Mouse (Mus musculus): ENCODE data around the gene Usp34.
"Not testable (repeated sequence)": the region's sequence is repeated elsewhere in the genome, so short reads cannot be mapped to it uniquely, and the experiment has no call there.

The Usp34 gene

GRCm38 (mm10) chr11:23306764-23307565 lies at the start of gene Usp34:
Gene Usp34, plus strand, starts transcription at chr11:23306895.
- DNase-seq: peak; percentile 81 to 93

- no peak for DNase-seq
Measured at GRCm38 (mm10) chr11:23259073-23259472, 47.6 kb upstream of the Usp34 start.

GRCm38 (mm10) chr11:23259481-23259880 lies 47.2 kb upstream of the Usp34 start:
- no peak for DNase-seq

GRCm38 (mm10) chr11:23260186-23260585 lies 46.5 kb upstream of the Usp34 start:
- no peak for DNase-seq

GRCm38 (mm10) chr11:23261490-23261889 lies 45.2 kb upstream of the Usp34 start:
- no peak for DNase-seq

- DNase-seq: no peak
Measured at GRCm38 (mm10) chr11:23264949-23265348, 41.7 kb upstream of the Usp34 start.

- peak; percentile 41 to 46 for DNase-seq
Measured at GRCm38 (mm10) chr11:23271770-23272724, 34.6 kb upstream of the Usp34 start.

- no peak for DNase-seq
Measured at GRCm38 (mm10) chr11:23275780-23276179, 30.9 kb upstream of the Usp34 start.

GRCm38 (mm10) chr11:23284469-23284868 lies 22.2 kb upstream of the Usp34 start:
- no peak for DNase-seq

GRCm38 (mm10) chr11:23288866-23289265 lies 17.8 kb upstream of the Usp34 start:
- DNase-seq: not testable (repeated sequence)

- DNase-seq: no peak
Measured at GRCm38 (mm10) chr11:23297379-23297778, 9.3 kb upstream of the Usp34 start.

- DNase-seq: no peak
Measured at GRCm38 (mm10) chr11:23298301-23298700, 8.4 kb upstream of the Usp34 start.

GRCm38 (mm10) chr11:23299910-23300309 lies 6.8 kb upstream of the Usp34 start:
- DNase-seq: no peak

GRCm38 (mm10) chr11:23303126-23303525 lies 3.6 kb upstream of the Usp34 start:
- DNase-seq: no peak

GRCm38 (mm10) chr11:23305101-23305672 lies 1.5 kb upstream of the Usp34 start:
- DNase-seq: not testable (repeated sequence)

- peak; percentile 96 to 99 for DNase-seq
Measured at GRCm38 (mm10) chr11:23305673-23306608, 754 bp upstream of the Usp34 start.

GRCm38 (mm10) chr11:23307566-23307920 lies 848 bp downstream of the Usp34 start:
- DNase-seq: no peak

GRCm38 (mm10) chr11:23313496-23313895 lies 6.8 kb downstream of the Usp34 start:
- no peak for DNase-seq

- no peak for DNase-seq
Measured at GRCm38 (mm10) chr11:23329413-23329812, 22.7 kb downstream of the Usp34 start.

- no peak for DNase-seq
Measured at GRCm38 (mm10) chr11:23332136-23332535, 25.4 kb downstream of the Usp34 start.

GRCm38 (mm10) chr11:23335160-23335559 lies 28.5 kb downstream of the Usp34 start:
- no peak for DNase-seq

GRCm38 (mm10) chr11:23357226-23357625 lies 50.5 kb downstream of the Usp34 start:
- not testable (repeated sequence) for DNase-seq
